Mouse (Mus musculus) thymus, postnatal 25 days (tissue): ENCODE data around the gene Serf1.
"Not testable (repeated sequence)": the region's sequence is repeated elsewhere in the genome, so short reads cannot be mapped to it uniquely, and the experiment has no call there.

Experiments
- DNase-seq: peaks from one replicate; pipeline ENCODE4 v3.0.0; 2022

Serf1 gene

DNA sequence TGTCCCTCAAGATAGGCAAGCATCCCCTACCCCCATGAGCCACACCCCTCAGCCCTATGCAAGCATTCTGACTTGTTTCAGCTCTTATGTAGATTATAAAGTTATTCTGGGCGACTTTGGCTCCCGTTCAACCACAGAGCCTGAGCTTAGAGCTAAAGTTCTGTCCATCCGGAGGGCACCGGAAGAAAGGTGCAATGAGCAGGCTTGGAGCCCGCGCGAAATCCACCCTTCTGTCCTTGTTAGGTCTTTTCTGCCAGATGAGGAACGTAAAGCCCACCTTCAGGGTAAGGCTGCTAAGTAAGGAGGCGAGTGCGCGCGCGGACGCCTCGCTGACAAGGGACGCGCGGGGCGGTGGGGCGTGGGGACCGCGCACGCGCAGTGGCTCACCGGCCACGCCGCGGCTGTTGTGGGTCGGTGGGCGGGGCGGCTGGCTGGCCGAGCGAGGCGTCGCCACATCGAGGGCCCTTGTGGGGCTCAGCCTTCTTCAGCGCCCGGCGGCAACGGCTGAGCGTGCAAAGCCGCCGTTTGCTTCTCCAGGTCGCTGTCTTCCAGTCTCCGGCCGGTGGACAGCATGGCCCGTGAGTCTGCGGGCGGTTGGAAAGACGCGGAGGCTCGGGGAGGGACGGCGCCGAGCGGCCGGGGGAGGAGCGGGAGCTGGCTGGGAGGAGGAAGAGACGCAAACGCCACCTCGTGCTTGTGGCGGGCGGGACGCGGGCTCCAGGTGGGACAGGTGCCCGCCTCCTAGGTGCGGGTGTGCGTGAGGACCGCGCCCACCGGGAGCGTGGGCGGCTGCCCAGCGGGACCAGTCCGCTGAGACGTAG, at the start of gene Serf1:
Gene Serf1 (plus strand): TSS at position 361 of the 821 bp plus-strand sequence.
- DNase-seq, result peak; percentile 76

DNA sequence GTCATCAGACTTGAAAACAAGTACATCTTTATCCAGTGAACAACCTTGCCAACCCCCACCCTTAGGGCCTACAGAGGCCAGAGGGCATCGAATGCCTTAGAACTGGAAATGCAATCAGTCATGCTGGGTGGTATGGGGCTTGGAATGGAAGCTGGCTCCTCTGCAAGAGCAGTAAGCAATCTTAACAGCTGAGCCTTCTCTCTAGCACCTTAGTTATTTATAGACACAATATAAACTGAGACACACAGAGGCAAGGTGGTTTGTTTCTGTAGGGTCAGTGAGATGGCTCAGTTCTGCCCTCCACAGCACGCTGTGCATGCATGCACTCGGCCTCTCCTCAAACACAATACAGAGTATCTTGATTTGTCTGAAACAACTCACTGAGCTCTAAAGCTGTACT, 43.9 kb upstream of the Serf1 start:
- DNase-seq, result no peak

DNA sequence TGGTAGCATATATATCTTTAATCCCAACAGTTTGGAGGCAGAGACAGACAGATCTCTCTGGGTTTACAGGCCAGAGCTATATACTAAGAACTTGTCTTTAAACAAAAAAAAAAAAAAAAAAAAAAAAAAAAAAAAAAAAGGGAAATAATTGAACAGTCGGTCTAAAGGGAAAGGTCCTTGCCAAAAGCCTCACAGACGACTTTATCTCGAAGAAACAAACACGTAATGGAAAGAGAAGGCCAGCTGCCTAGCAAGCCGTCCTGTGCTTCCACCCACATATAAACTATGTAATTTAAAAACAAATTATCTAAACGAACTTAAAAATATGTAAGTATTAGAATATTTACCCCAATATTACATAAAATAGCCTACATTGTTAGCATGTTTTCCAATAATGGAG, 40.0 kb upstream of the Serf1 start:
- no peak for DNase-seq

DNA sequence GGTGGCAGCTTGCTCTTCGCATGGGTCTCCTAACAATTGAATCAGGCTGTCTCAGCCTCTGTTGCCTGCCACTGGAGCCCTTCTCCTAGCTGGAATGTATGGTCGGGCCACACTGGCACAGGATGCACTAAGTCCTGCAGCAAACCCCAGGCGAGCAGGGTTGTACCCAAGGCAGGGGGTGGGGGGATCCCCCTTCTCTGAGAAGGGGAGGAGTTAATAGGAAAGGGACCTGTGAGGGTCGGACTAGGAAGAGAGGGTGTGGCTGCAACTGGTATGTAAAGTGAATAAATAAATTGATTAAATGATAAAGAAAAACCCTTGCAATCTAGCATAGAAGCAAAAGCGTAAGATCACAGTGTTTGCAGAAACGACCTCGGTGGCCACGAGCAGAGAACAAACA, 36.3 kb upstream of the Serf1 start:
- DNase-seq, result no peak

DNA sequence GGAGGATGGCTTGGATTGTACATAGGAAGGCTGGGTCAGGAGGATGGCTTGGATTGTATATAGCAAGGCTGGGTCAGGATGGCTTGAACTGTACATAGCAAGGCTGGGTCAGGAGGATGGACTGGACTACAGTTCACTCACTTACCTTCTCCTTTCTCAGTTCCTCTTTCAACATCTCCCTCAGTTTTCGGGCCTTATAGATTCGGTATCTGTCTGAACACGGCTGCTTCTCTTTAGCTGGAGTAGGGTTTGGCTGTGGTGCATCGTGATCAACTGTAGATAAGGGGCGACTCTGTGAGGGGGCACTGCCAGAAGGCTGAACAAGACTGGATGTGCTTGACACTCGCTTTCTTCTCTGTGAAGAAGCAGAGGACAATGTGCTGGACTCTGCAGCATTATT, 9.0 kb upstream of the Serf1 start:
- no peak for DNase-seq

DNA sequence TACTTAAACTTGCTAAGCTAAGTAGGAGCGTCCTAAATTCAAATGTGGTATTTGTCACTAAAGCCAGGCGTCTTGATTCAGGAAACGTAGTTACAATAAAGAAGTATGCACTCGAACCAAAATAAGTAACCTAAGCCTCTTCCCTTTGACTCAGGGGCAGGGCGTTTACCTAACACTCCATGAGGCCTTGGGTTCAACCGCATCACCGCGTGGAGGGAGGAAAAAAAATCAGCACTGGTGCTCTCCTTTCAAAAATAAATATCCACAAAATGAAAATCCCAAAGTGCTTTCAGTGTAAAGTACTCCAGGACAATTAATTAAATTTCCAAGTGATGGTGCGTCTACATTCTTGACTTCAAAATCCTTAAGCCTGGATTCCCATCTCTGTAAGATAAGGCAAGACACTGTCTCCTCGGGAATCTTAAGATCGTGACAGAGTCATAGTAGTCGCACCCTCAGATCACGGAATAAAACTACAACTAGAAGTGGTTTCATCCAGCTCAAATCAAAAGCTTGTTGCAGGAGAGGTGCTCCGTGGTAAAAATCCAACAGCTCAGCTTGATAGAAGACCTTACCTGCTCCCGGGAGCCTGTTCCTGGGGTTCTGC, 4.7 kb upstream of the Serf1 start:
- DNase-seq, result no peak

DNA sequence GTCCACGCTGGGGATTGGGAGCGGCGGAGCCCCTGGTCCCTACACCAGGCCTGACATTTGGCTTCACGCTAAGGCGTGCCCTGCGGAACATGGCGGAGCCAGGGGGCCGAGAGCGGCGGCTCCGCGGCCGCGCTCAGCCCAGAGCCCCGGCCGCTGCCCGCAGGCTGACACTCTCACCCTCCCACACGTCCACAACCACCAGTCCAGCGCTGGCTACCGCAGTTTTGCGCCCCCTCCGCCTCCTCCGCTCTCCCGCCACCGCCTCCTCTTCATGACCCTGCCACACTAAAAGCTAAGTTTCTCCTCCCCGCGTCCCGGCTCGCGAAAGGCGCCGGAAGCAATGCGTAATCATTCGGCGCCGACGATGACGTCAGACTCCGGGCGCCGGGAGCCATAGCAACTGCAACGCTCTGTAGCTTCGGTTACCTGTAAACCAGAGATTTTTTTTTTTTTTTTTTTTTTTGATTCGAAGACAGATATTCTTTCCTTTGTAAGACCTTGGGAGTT, 4.0 kb upstream of the Serf1 start, which contains the start of gene Bdp1:
Gene Bdp1 (minus strand): TSS at position 323 of the 507 bp plus-strand sequence.
- peak; percentile 95 for DNase-seq

DNA sequence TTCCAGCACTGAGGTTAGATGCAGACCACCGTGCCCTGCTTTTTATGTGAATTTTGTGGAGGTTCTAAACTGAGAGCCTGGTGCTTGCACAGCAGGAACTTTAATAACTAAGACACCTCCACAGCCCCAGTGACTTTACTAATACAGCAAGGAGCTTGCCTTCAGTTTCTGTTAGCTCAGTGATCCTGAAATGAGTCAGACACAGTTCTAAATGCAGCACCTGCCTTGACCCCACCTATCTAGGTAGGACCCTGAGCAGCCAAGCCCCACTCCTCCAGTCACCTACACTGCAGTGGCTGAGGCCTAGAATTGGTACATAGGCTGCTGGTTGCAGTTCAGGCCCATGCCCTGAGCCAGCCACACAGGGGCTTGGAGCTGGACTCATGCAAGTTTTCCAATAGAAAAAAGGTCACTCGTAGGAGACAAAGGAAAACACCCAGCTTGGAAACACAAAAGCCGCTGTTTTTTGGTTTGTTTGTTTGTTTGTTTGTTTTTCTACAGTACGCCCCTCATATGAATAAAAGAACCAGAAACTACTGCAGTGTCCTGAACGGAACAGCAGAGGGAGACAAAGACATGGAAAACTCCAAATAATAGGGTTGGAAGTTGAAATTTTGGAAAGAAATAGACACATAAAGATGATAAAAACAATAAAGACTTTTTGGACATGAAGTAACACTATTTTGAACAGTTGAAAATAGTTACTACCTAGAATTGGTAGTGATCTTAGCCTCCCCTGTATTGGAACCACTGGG, 4.6 kb downstream of the Serf1 start:
- no peak for DNase-seq

DNA sequence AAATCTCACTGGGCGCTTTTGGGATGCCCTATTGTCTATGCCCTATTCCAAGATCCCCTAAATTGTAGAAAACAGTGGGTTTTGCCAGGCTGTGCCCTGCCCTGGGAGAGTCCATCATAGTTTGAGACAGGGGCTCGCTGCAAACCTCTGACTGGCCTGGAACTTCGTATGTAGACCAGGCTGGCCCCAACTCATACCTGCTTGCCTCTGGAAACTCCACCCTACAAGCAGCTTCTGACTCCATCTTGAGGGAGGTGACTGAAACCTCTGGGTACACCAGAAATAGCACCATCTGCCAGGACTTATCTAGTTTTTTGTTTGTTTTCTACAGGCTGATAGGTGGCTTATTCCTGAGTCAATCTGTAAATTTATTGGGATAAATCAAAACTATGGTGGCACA, 16.2 kb downstream of the Serf1 start:
- DNase-seq, result no peak

DNA sequence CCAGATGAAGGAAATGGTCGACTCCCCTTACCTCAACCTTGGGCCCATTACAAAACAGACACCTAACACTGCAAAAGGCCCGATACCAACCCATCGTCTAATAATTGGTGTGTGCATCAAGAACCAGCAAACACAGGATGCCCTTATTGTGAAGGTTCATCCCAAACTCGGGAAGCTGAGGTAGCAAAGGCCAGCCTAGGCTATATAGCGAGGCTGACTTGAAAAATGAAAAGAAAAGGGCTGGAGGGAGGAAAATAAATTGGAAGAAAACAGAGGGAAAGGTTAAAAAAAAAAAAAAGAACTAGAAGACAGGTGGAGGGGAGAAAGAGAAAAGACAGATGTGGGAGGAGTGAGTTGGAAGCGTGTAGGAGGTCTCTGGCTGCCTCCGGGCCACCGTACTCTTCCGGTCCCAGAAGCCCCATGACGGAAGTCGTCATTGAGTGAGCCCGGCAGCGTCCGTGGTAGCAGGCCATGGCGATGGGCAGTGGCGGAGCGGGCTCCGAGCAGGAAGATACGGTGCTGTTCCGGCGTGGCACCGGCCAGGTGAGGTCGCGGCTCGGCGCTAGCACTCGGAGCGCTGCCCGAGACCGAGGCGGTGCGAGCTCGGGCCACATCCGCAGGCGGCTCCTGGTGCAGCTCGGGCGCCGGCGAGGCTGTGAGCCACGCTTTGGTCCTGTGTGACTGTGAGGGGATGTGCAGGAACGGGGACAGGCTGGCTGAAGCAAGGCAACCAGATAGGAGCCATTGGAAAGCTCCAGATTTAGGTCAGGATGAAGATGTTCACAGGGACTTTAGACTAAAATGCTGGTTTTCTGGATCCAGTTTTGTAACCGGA, 16.8 kb downstream of the Serf1 start, which contains the start of gene Smn1:
Gene Smn1 (plus strand): TSS at position 430 of the 835 bp plus-strand sequence.
- DNase-seq, result peak; percentile 87

DNA sequence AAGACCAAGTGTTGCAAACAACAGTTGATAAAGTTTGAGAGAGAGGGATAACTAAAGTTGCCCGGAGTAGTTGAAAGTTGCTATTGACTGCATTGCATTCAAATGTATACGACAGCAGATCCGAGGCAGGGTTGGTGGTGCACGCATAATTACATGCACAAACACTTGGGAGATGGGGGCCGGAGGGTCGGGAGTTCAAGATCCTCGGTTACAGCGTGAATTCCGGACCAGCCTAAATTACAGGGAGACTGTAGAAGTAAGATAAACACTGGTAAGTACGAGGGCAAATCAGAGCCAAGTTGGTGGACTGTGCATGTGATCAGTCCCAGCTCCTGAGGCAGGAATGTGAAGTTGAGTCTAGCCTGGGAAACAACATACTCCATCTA, 17.4 kb downstream of the Serf1 start:
- no peak for DNase-seq

DNA sequence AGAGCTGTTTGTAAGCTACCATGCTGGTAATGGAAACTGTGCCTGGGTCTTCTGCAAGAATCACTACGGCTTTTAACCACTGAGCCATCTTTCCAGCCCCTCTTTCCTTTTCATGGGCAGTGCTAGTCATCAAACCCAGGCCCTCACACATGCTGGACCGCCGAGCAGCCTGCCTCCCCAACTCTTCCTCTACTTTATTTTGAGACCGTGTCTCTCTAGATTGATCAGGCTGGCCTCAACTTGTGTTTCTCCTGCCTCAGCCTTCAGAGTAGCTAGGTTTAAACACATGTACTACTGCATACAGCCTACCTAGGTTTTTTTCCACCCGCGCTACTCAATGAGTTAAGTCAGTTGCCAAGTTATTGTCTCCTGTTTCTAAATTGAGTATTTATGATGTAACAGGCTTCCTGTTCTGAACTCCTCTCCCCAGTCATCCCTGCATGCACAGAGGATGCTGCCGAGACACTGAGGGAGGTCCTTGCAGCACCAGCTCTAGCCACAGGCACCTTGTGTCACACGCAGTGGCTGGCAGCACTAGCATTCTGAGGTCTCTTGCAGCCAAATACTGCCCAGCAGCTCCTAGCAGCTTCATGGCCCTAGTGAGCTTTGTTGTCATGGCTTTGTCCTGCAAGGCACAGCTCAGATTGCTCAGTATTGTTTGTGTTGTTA, 34.0 kb downstream of the Serf1 start:
- no peak for DNase-seq

DNA sequence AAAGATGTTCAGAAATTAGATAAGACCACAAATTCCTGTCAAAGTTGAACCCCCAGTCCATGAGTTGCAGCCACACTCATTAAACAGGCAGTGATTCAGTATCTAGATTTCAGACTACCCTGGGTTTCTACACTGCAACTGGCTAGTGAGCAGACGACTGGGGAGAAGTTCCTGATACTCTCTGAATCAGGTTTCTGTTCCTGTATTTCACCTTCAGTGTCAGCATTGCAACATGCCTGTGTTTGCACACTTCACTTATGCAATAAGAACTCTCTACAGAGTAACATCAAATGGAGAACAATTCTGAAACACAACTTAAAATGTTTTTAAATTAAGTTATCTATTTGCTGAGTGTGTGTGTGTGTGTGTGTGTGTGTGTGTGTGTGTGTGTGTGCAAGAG, 44.8 kb downstream of the Serf1 start:
- DNase-seq, result no peak

DNA sequence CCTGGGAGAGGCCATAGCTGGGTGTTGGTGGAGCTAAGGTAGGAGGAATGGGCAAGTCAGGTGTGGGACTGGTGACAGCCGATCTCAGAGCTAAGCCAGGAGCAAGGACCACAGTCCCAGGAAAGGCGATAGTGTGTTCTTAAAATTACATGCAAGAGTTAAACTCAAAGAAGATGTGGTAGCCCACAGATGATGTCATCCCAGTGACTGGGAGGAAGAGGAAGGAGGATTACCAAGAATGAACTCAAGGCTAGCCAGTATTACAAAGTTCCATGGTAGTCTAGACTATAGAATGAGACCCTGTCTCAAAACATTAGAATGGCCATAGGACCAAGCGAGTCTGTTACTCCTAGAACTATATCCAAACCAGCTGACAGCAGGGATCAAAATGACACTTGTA, 48.8 kb downstream of the Serf1 start:
- DNase-seq, result no peak

DNA sequence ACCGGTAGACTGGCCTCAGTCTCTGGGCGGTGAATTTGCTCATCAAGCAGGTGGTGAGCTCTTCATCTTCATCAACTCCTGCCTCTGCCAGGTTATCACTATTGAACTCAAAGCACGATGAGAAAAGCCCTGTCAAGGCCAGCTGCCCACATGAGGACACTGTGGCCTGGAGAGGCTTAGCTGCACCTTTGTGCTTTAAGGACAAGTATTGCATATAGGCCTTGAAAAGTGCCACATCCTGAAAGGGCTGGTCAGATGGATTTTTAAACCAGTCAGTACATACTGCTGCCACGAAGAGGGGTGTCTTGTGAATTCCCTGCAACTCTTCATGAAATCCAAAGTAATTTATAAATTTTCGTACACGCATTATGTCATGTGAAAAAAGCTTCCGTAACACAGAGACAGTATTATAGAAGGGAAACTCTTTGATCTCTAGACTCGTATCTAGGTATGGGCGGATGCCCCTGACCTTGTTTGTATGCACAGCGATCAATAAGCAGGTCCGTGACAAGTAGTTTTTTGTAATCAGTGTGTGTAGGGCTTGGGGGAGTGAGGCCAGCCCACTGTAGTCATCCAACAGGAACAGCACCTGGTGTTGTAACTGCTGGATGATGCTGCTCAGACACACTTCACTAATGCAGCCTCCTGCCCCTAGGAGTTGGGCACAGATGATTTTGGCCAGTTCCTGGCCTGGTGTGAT, 53.5 kb downstream of the Serf1 start:
- DNase-seq, result not testable (repeated sequence)

DNA sequence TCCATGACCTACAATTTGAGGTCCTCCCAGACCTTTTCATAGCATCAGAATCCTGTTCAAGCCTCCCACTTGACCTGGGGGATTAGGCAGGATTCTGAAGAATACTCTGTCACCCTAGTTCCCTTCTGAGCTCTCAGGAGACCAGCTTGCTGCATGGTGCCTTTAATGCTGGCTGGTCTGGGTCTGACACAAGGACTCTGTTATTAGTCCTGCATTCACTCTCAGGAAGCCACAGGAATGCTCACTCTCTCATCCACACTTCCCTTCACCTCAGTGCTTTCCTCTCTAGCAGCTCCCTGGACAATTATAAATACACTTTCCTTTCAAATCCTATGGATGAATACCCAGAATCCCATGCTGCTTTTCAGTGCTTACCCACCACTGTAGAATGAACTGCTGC, 54.7 kb downstream of the Serf1 start:
- not testable (repeated sequence) for DNase-seq
